Mouse (Mus musculus) hindbrain, embryonic 12.5 days (tissue): Measurements from ENCODE around the gene BC029722. TPM values are rescaled to one million over a fixed set of nuclear protein-coding genes. Genes with fewer than 3 reads are reported as not detected.

Source experiments
- ATAC-seq: fragments of 200-750 bp; cut with Nextera tagmentation; 2 replicates; pipeline ENCODE4 v1.8.0; 2017; ENCODE audit warnings: moderate TSS enrichment; ENCODE audit not compliant: low FRiP score
- H3K27ac ChIP-seq: fragments of 300-500 bp; sonication (generic); 2 replicates; pipeline ENCODE4 v1.5.1; 2016; ENCODE audit warnings: mild to moderate bottlenecking
- H3K27me3 ChIP-seq: fragments of 300-500 bp; sonication (generic); 2 replicates; pipeline ENCODE4 v1.6.1; 2016; ENCODE audit warnings: mild to moderate bottlenecking
- H3K36me3 ChIP-seq: fragments of 300-500 bp; sonication (generic); 2 replicates; pipeline ENCODE4 v1.6.1; 2016; ENCODE audit warnings: mild to moderate bottlenecking
- H3K4me1 ChIP-seq: fragments of 300-500 bp; sonication (generic); 2 replicates; pipeline ENCODE4 v1.6.1; 2016
- H3K4me2 ChIP-seq: fragments of 300-500 bp; sonication (generic); replicated peaks from 2 replicates; pipeline ENCODE4 v1.6.1; 2016; ENCODE audit warnings: mild to moderate bottlenecking
- H3K4me3 ChIP-seq: fragments of 300-500 bp; sonication (generic); 2 replicates; pipeline ENCODE4 v1.5.1; 2016; ENCODE audit warnings: mild to moderate bottlenecking
- H3K9ac ChIP-seq: fragments of 300-500 bp; sonication (generic); 2 replicates; pipeline ENCODE4 v1.6.1; 2016; ENCODE audit warnings: mild to moderate bottlenecking, moderate library complexity
- H3K9me3 ChIP-seq: fragments of 300-500 bp; sonication (generic); replicated peaks from 2 replicates; pipeline ENCODE4 v1.6.1; 2016; ENCODE audit warnings: mild to moderate bottlenecking
- WGBS: fragments of 180-500 bp; shearing (Covaris S2); methylation state at CpG from one replicate; pipeline ENCODE4 v1.1.7; 2016; 5-methylcytosine and 5-hydroxymethylcytosine counted together
- polyA plus RNA-seq: library from polyadenylated mRNA; unstranded; fragments of >200 nt; fragmentation: Nextera tagmentation; extraction: Ambion mirVana; gene quantifications from 2 replicates; pipeline ENCODE4 v1.2.1, GENCODE M21; 2016

The BC029722 gene
- 17.1 and 17.3 TPM in 2 replicates for polyA plus RNA-seq

DNA sequence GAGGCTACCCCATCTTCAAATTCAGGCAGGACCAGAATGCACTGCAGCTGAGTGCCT lies at the start of gene BC029722:
TSS of gene BC029722 (minus strand) at position 35 of the 57 bp plus-strand sequence.
- Histone ChIP-seq H3K36me3 (peaks cover 48% of the 10 kb centered on the region), H3K4me3 (peak within 1 kb of the TSS; percentile 50), H3K27ac (peak within 1 kb of the TSS; percentile 79), H3K9me3 (no peaks in the 10 kb centered on the region), H3K27me3 (peaks cover 3% of the 10 kb centered on the region; the same call in 1 of the 2 replicates), H3K4me2 (peak within 1 kb of the TSS; percentile 83), H3K9ac (peak within 1 kb of the TSS; percentile 83), H3K4me1 (peaks cover 22% of the 10 kb centered on the region)
- no peak for ATAC-seq

DNA sequence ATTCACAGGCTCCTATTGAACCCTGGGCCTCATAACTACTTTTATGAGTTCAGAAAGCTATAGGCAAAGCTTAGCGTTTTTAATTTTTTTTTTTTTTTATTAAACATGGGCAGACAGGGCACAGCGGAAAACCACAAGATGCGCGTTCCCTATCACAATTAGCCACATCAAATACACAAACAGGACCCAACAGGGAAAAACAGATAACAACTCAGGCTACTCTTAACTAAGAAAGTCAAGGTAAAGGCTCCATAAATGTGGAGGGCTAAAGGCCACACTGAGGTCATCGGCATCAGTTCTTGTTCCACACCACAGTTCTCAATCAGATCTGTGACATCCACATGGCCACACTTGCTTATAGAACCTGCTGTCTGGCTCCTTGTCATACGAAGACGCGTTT lies 49.1 kb upstream of the BC029722 start:
- Histone ChIP-seq H3K4me3 (no peak overlapping the region), H3K36me3 (peaks cover 10% of the 10 kb centered on the region), H3K4me1 (peaks cover 17% of the 10 kb centered on the region), H3K9me3 (no peaks in the 10 kb centered on the region), H3K27me3 (no peaks in the 10 kb centered on the region), H3K27ac (no peak overlapping the region), H3K4me2 (no peak overlapping the region), H3K9ac (no peak overlapping the region)
- WGBS: 94% methylated on average over 8 of the region's 8 CpGs
- ATAC-seq: no peak

DNA sequence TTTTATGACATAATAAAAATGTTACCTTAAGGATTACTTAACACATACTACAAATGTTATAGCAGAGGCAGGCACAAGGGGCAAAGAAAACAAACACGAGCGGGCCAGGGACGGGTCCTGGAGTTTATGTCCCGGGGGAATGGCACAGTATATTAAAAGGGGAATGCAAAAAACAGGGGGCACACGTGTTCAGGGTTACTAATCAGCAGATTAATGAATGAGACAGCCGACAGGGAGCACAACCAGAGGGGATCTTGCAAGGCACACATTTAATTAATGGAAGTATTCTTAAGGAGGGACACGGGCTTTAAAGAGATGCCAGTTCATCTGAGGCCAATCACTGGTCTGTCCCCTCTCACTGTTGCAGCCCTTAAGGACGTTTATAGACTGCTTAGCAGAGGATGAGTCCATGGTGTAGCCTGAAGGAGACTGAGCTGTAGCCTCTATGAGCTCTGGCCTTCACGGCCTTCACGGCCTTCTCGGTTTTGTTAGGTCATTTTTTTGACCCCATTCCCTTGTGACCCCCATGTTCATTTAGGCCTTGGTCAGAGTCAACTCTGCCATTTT lies 44.2 kb upstream of the BC029722 start:
- Histone ChIP-seq H3K4me3 (no peak overlapping the region), H3K27ac (peak overlapping the region; percentile 30; the same call in 1 of the 2 replicates), H3K9me3 (no peaks in the 10 kb centered on the region), H3K27me3 (no peaks in the 10 kb centered on the region), H3K9ac (no peak overlapping the region), H3K4me1 (peaks cover 11% of the 10 kb centered on the region), H3K36me3 (0 out of 2 replicates have a peak, but pooled peaks cover 3% of the 10 kb centered on the region), H3K4me2 (peak overlapping the region; percentile 22)
- 53% methylated on average over 11 of the region's 11 CpGs for WGBS
- ATAC-seq: peak; percentile 82

DNA sequence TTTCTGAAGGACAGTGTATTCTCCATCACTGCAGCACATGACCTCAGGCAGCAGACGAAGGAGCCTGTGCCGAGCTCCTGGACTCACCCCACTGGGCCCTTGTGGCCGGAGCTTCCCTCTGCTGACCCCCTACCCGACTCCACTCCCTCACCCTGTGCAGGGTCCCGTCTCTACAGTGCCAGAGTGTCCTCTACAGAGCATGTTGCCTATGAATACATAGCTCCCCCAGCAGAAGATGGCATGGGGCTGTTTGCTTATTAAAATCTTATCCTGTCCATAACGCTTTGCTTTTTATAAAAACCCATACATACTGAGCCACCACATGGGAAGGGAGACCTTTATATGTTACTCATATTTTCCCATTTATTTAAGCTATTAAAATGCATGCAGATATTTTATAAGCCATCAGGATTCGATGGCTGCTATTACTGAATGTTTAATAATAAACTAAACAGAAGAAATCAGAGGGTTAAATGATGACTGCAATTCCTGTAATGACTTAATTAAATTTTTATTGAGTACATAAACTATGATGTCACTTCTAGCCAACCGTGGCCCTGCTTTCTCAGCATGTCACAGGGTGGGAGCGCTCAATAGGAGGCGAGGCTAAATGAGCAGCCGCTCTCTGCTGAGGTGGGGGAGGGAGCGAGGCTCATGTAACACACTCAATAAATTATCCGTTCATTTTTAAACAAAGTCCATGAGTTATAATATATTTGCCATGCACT lies 43.5 kb upstream of the BC029722 start:
- no peaks in the 10 kb centered on the region for H3K27me3 ChIP-seq
- WGBS: 60% methylated on average over 13 of the region's 13 CpGs
- no peaks in the 10 kb centered on the region for H3K9me3 ChIP-seq
- H3K9ac ChIP-seq: no peak overlapping the region
- peak overlapping the region; percentile 68 for H3K27ac ChIP-seq
- H3K4me1 ChIP-seq: peaks cover 11% of the 10 kb centered on the region
- H3K36me3 ChIP-seq: peaks cover 1% of the 10 kb centered on the region
- peak; percentile 95 for ATAC-seq
- peak overlapping the region; percentile 22 for H3K4me2 ChIP-seq
- H3K4me3 ChIP-seq: no peak overlapping the region

DNA sequence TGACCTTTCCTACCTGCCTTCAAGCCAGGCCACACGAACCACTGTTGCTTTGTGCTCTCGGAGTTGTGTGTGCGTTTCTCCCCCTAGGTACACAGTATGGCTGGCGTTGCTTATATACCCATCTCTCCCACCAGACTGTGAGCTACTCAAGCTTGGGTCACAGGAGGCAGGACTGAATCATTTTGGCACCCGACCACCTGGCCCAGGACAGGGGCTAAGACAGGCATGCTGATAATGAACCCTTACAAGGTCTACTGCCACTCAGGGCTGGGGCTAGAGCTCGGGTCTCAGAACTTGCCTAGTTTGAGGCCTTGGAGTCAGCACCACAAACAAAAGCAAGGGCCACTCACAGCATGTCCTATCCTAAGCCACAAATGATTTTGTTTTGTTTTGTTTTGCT lies 42.4 kb upstream of the BC029722 start:
- 94% methylated on average over 6 of the region's 6 CpGs for WGBS
- Histone ChIP-seq H3K9ac (no peak overlapping the region), H3K4me2 (no peak overlapping the region), H3K4me1 (peaks cover 11% of the 10 kb centered on the region), H3K27me3 (no peaks in the 10 kb centered on the region), H3K36me3 (peaks cover 6% of the 10 kb centered on the region), H3K27ac (no peak overlapping the region), H3K4me3 (no peak overlapping the region), H3K9me3 (no peaks in the 10 kb centered on the region)
- ATAC-seq: no peak

DNA sequence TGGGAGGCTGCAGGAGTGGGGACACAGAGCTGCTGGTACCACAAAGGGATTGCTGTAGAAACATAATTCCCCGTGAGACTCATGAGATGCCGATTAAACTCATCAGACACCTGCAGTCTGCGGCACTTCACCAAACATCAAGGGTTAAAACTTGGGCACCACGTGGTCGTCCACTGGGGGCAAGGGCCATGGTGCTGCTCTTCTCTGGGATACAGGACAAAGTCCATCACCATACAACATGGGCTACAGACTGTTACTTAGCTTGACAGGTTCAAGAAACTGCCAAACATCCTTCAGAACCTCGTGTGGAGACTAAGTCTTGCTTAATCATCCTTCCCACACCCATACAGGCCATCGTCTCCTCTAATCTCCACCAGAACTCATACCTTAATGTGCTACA lies 40.9 kb upstream of the BC029722 start:
- Histone ChIP-seq H3K9me3 (no peaks in the 10 kb centered on the region), H3K4me2 (no peak overlapping the region), H3K4me3 (no peak overlapping the region), H3K4me1 (peaks cover 11% of the 10 kb centered on the region), H3K27me3 (no peaks in the 10 kb centered on the region), H3K27ac (no peak overlapping the region), H3K9ac (no peak overlapping the region), H3K36me3 (peaks cover 11% of the 10 kb centered on the region)
- ATAC-seq: no peak
- 81% methylated on average over 7 of the region's 7 CpGs for WGBS

DNA sequence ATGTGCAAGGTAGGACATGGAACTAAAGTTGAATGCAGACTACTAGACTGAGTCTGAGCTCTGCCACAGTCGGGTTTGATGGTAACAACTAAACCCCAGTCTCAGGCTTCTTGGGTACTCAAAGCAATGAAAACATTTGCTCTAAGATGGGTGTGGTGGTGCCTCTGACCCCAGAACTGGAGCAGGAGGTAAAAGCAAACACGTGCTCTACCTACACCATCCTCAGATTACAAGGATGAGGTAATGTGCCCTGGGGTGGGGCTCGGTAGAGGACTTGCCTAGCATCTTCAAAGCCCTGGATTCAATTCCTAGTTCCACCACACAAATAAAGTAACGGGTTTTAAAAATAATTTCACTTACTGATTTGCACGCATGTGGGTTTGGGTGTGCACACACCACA lies 33.3 kb upstream of the BC029722 start:
- H3K9me3 ChIP-seq: no peaks in the 10 kb centered on the region
- H3K27ac ChIP-seq: no peak overlapping the region
- H3K4me1 ChIP-seq: no peaks in the 10 kb centered on the region
- no peak for ATAC-seq
- peaks cover 43% of the 10 kb centered on the region for H3K36me3 ChIP-seq
- H3K4me3 ChIP-seq: no peak overlapping the region
- H3K9ac ChIP-seq: no peak overlapping the region
- H3K27me3 ChIP-seq: no peaks in the 10 kb centered on the region
- no peak overlapping the region for H3K4me2 ChIP-seq
- 91% methylated on average over 5 of the region's 5 CpGs for WGBS

DNA sequence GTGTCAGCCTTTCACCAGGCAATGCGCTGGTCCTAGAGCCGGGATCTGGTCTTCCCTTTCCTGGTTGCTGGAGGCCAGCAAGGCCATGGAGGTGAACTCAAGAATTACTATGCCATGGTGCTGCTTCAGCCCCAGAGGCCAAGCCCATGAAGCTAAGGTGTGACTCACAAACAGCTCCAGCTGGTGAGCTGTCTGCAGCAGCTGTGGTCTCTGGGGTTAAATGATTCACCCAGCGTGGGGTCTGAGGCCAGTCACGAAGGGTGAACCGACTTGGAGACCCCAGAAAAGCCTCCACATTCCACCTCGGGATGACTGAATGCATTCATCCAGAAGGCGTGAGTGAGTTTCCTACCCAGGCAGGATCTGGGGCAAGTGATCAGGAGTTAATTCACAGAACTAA lies 30.9 kb upstream of the BC029722 start:
- 80% methylated on average over 7 of the region's 7 CpGs for WGBS
- no peak for ATAC-seq

DNA sequence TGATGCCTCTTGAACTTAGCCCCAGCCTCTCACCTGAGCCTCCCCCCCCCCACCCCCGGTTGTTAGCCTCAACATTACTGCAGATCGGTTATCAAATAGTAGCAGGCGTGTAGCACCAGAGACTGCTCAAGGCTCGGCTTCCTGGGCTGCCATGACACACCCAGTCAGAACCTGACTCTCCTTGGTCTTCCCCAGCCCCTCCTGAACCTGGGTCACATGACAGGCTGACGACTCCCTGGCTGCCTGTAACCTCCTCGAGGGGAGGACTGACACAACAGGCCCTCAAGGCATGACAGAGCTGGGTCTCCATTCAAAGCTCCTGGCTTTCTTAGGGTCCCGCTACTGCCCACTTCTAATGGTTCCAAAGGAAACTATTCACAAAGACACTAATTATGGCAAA lies 30.2 kb upstream of the BC029722 start:
- Histone ChIP-seq H3K4me2 (no peak overlapping the region), H3K36me3 (peaks cover 58% of the 10 kb centered on the region), H3K27ac (no peak overlapping the region), H3K4me3 (no peak overlapping the region), H3K4me1 (no peaks in the 10 kb centered on the region), H3K9ac (no peak overlapping the region), H3K9me3 (no peaks in the 10 kb centered on the region), H3K27me3 (no peaks in the 10 kb centered on the region)
- WGBS: 73% methylated on average over 7 of the region's 7 CpGs
- no peak for ATAC-seq

More for the DNA sequence above, 30.9 kb upstream of the BC029722 start:
- Histone ChIP-seq H3K4me2 (no peak overlapping the region), H3K9me3 (no peaks in the 10 kb centered on the region), H3K36me3 (peaks cover 54% of the 10 kb centered on the region), H3K27ac (no peak overlapping the region), H3K4me3 (no peak overlapping the region), H3K9ac (no peak overlapping the region), H3K27me3 (no peaks in the 10 kb centered on the region), H3K4me1 (no peaks in the 10 kb centered on the region)

DNA sequence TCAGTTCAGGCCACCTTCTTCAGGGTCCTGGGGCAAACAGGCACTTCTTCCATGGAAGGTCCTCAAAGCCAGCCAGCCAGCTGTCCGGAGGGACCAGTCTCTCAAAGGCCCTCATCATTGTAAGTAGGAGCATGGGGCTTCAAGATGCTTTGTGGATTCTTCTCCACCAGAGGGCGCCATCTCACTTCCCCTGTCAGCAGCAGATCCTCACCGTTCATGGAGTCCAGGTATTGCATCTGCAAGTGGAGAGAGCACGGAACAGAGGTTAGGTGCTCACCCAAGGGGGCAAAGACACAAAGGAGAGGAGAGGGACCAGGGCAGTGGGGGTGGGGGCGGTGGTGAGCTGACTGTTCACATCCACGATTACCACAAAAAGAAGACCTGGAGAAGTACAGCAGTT lies 29.1 kb upstream of the BC029722 start:
- peaks cover 55% of the 10 kb centered on the region for H3K36me3 ChIP-seq
- H3K27me3 ChIP-seq: no peaks in the 10 kb centered on the region
- H3K9me3 ChIP-seq: no peaks in the 10 kb centered on the region
- no peaks in the 10 kb centered on the region for H3K4me1 ChIP-seq
- WGBS: 37% methylated on average over 6 of the region's 6 CpGs
- 0 out of 2 replicates have a peak, but pooled peaks have one; percentile 29 for ATAC-seq
- no peak overlapping the region for H3K4me3 ChIP-seq
- H3K4me2 ChIP-seq: no peak overlapping the region
- no peak overlapping the region for H3K27ac ChIP-seq
- H3K9ac ChIP-seq: no peak overlapping the region

DNA sequence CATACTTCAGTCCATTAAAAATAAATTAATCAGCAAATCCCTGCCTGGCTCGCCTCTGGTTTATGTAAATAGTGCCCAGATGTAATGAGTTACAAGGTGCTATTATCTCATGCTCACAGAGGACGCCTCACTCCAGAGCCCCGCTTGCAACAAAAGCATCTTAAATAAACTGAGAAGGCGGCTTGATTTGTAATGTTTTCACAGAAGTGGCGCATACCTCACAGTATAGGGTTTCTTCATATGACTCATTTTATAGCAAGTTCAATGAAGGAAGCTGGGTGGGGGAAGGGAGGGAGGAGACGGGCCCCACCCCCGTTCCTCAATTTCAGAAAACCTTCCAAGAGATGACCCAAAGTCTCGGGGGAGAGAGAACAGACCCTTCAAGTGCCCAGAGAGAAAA lies 27.7 kb upstream of the BC029722 start:
- H3K36me3 ChIP-seq: peaks cover 46% of the 10 kb centered on the region
- H3K4me2 ChIP-seq: no peak overlapping the region
- H3K4me3 ChIP-seq: no peak overlapping the region
- H3K27ac ChIP-seq: no peak overlapping the region
- no peak for ATAC-seq
- no peaks in the 10 kb centered on the region for H3K9me3 ChIP-seq
- no peaks in the 10 kb centered on the region for H3K4me1 ChIP-seq
- WGBS: 86% methylated on average over 8 of the region's 8 CpGs
- H3K9ac ChIP-seq: no peak overlapping the region
- H3K27me3 ChIP-seq: no peaks in the 10 kb centered on the region

DNA sequence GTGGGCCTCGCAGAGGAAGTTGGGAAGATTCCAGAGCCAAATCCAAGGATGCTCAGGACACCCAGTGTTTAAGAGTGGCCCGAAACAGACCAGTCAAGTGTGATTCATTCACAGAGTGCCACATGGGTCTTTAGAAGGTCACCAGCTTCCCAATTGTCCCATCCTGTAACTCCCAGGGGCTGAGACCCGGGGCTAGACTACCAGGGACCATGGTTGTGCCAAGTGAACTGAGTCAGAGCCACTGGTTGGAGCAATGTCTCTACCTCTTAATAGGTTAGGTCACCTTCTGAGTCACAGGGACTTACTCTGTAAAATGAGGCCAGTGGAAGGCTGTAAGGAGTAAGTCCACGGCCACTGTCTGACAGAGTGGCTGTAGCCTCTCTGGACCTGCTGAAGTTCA lies 19.7 kb upstream of the BC029722 start:
- Histone ChIP-seq H3K4me2 (no peak overlapping the region), H3K36me3 (no peaks in the 10 kb centered on the region), H3K27me3 (no peaks in the 10 kb centered on the region), H3K4me3 (no peak overlapping the region), H3K27ac (no peak overlapping the region), H3K4me1 (no peaks in the 10 kb centered on the region), H3K9me3 (no peaks in the 10 kb centered on the region), H3K9ac (no peak overlapping the region)
- ATAC-seq: no peak
- 85% methylated on average over 4 of the region's 4 CpGs for WGBS

DNA sequence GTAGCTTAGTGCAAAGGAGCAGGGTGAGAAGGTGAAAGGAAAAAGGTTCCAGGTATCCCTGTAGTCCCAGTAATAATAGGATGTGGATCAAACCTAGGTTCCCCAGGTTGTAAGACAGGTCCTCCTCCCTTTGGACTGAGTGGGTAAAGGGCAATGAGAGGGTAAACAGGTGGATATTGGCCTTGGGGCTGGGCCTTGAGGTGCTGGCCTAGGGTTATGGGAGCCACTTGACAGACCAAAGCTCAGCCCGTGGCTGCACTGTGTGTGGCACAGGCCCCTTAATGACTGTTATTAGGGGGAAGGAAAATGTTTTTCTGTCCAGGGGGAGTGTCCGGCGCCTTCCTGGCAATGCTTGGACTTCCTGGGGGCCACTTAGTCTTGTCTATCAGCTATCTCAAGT lies 18.7 kb upstream of the BC029722 start:
- WGBS: 79% methylated on average over 3 of the region's 3 CpGs
- no peak for ATAC-seq
- Histone ChIP-seq H3K27ac (no peak overlapping the region), H3K36me3 (no peaks in the 10 kb centered on the region), H3K4me3 (no peak overlapping the region), H3K4me2 (no peak overlapping the region), H3K9me3 (no peaks in the 10 kb centered on the region), H3K4me1 (no peaks in the 10 kb centered on the region), H3K9ac (no peak overlapping the region), H3K27me3 (0 out of 2 replicates have a peak, but pooled peaks cover 2% of the 10 kb centered on the region)
